Comparison of ENCODE assay signal across 24 mouse cellular contexts in genomic region chr17:50122555-50122954, GRCm38 (mm10).
A peak's percentile ranks its signal among the peaks of the same experiment; 100 is the strongest.
DNase-seq lines count a peak whose midpoint lies in the region; ATAC-seq and TF ChIP-seq lines count a peak whose summit lies in the region.
"Had no signal": no experiment of that assay in that cellular context is flagged by ENCODE, and none has a peak within 500 bp of the region (broad histone marks: within the 10 kb centered on the region; RNA-seq: fewer than 3 reads in every experiment).

No protein-coding gene starts in this region.

- dilution Hi-C loops in CH12.LX (cut with MboI; ENCODE audit: extremely low pct_ligation_motif_present, extremely low pct_unique_long_range_greater_than_20kb, low sequenced_read_pairs) = no loop called here

- H3K36me3 ChIP-seq in heart, embryonic 12.5 days = no peaks in the 10 kb centered on the region
- H3K36me3 ChIP-seq in heart, postnatal 0 days (replicated peaks; ENCODE audit: control insufficient read depth, insufficient read depth, low read length) = no peaks in the 10 kb centered on the region
- H3K36me3 ChIP-seq in heart, embryonic 11.5 days (ENCODE audit: control insufficient read depth, insufficient read depth, low read length) = no peaks in the 10 kb centered on the region
- H3K36me3 ChIP-seq in CH12.LX (replicated peaks in 1 of 2; ENCODE audit: control insufficient read depth in 1 of 2, insufficient read depth in 1 of 2, low read length in 1 of 2) = peaks cover 76 to 96% of the 10 kb centered on the region in 2 experiments
- no peaks in the 10 kb centered on the region; the same call in 1 of the 2 replicates for H3K36me3 ChIP-seq in splenic B cell, adult 2 months (ENCODE audit: control insufficient read depth, insufficient read depth, low read length, poor library complexity, severe bottlenecking)
- H3K36me3 ChIP-seq: embryonic facial prominence, embryonic 10.5 days; embryonic facial prominence, embryonic 12.5 days; forebrain, embryonic 15.5 days; G1E had no signal

- in situ Hi-C loops in CH12.LX (cut with MboI; ENCODE audit: low pct_ligation_motif_present, low pct_unique_long_range_greater_than_20kb, low sequenced_read_pairs) = no loop called here

- no peaks in the 10 kb centered on the region for H3K9me3 ChIP-seq in heart, embryonic 12.5 days (replicated peaks)
- no peaks in the 10 kb centered on the region for H3K9me3 ChIP-seq in heart, postnatal 0 days (replicated peaks; ENCODE audit: control insufficient read depth, low read length)
- H3K9me3 ChIP-seq in heart, embryonic 11.5 days (replicated peaks; ENCODE audit: control insufficient read depth, low read length) = no peaks in the 10 kb centered on the region
- peaks cover 3% of the 10 kb centered on the region for H3K9me3 ChIP-seq in CH12.LX (replicated peaks; ENCODE audit: low read length)
- H3K9me3 ChIP-seq: embryonic facial prominence, embryonic 10.5 days; embryonic facial prominence, embryonic 12.5 days; forebrain, embryonic 13.5 days; forebrain, embryonic 15.5 days had no signal

- WGBS in heart, embryonic 12.5 days = 58% methylated on average over 8 of the region's 8 CpGs
- WGBS in heart, postnatal 0 days = 61% methylated on average over 8 of the region's 8 CpGs
- 62% methylated on average over 8 of the region's 8 CpGs for WGBS in heart, embryonic 11.5 days (ENCODE audit: insufficient replicate concordance)

- H3K27ac ChIP-seq in heart, embryonic 12.5 days (ENCODE audit: poor library complexity, severe bottlenecking) = no peak overlapping the region
- 0 out of 2 replicates have a peak overlapping the region, but pooled peaks have one; percentile 6 for H3K27ac ChIP-seq in heart, postnatal 0 days (ENCODE audit: low read depth)
- no peak overlapping the region for H3K27ac ChIP-seq in heart, embryonic 11.5 days (ENCODE audit: low read depth, low read length)
- H3K27ac ChIP-seq in CH12.LX (ENCODE audit: insufficient read depth, low read depth) = no peak overlapping the region
- H3K27ac ChIP-seq: embryonic facial prominence, embryonic 10.5 days; embryonic facial prominence, embryonic 12.5 days; forebrain, embryonic 13.5 days; forebrain, embryonic 15.5 days had no signal

- H3K4me1 ChIP-seq in heart, embryonic 12.5 days (replicated peaks) = peaks cover 30% of the 10 kb centered on the region
- peaks cover 53% of the 10 kb centered on the region for H3K4me1 ChIP-seq in heart, postnatal 0 days (ENCODE audit: control insufficient read depth, insufficient read depth)
- H3K4me1 ChIP-seq in heart, embryonic 11.5 days (ENCODE audit: control insufficient read depth, insufficient read depth, low read length) = peaks cover 20% of the 10 kb centered on the region
- peaks cover 7 to 78% of the 10 kb centered on the region in 2 experiments for H3K4me1 ChIP-seq in CH12.LX (ENCODE audit: control insufficient read depth in 1 of 2, insufficient read depth in 2 of 2)
- H3K4me1 ChIP-seq: forebrain, embryonic 13.5 days; forebrain, embryonic 15.5 days had no signal

- no peak for TF ChIP-seq POLR2A in CH12.LX (IDR thresholded peaks at IDR 0.05; ENCODE audit: low read depth, low read length)

- no peak overlapping the region for H3K4me2 ChIP-seq in heart, embryonic 12.5 days
- no peak overlapping the region for H3K4me2 ChIP-seq in heart, postnatal 0 days (ENCODE audit: low read depth, low read length)
- H3K4me2 ChIP-seq in heart, embryonic 11.5 days = no peak overlapping the region
- H3K4me2 ChIP-seq in CH12.LX (ENCODE audit: insufficient read depth, low read depth, poor library complexity, severe bottlenecking) = no peak overlapping the region
- H3K4me2 ChIP-seq: embryonic facial prominence, embryonic 12.5 days; forebrain, embryonic 13.5 days; forebrain, embryonic 15.5 days had no signal

- H3K4me3 ChIP-seq in heart, embryonic 12.5 days = no peak overlapping the region
- H3K4me3 ChIP-seq in heart, postnatal 0 days (ENCODE audit: low read depth, low read length) = no peak overlapping the region
- H3K4me3 ChIP-seq in heart, embryonic 11.5 days (ENCODE audit: low read depth, low read length) = no peak overlapping the region
- H3K4me3 ChIP-seq in CH12.LX (replicated peaks in 1 of 3; ENCODE audit: low read depth in 2 of 3, low read length in 2 of 3, poor library complexity in 1 of 3) = no peak overlapping the region
- H3K4me3 ChIP-seq: embryonic facial prominence, embryonic 10.5 days; embryonic facial prominence, embryonic 12.5 days; forebrain, embryonic 13.5 days; forebrain, embryonic 15.5 days had no signal

- TF ChIP-seq CTCF in heart, postnatal 0 days (IDR thresholded peaks at IDR 0.05; ENCODE audit: low read depth) = no peak
- no peak for TF ChIP-seq CTCF in CH12.LX (conservative IDR thresholded peaks at IDR 0.05 in 1 of 2, IDR thresholded peaks at IDR 0.05 in 1 of 2; ENCODE audit: low read depth in 2 of 2, low read length in 2 of 2)

- ATAC-seq in heart, embryonic 12.5 days (ENCODE audit: insufficient number of reproducible peaks, low FRiP score) = no peak
- ATAC-seq in heart, postnatal 0 days (ENCODE audit: insufficient read depth, low read depth) = no peak
- ATAC-seq in heart, embryonic 11.5 days (replicated peaks; ENCODE audit: insufficient number of reproducible peaks, low FRiP score, low TSS enrichment) = no peak
- ATAC-seq: activated CD4-positive, CD25-positive, alpha-beta regulatory T cell, adult 4 months; forebrain, embryonic 13.5 days; forebrain, embryonic 15.5 days; forebrain, postnatal 0 days; Patski had no signal

- TF ChIP-seq RAD21 in CH12.LX (IDR thresholded peaks at IDR 0.05; ENCODE audit: low read depth, low read length) = no peak

- TF ChIP-seq EP300 in heart, postnatal 0 days (IDR thresholded peaks at IDR 0.05; ENCODE audit: low read depth) = no peak
- TF ChIP-seq EP300 in CH12.LX (IDR thresholded peaks at IDR 0.05; ENCODE audit: low read length) = 0 out of 2 replicates have a peak, but pooled peaks have one; percentile 29

- peak; percentile 88 for DNase-seq in heart, adult 11 months
- no peak for DNase-seq in heart, postnatal 0 days (ENCODE audit: low spot score)
- DNase-seq in CH12.LX (ENCODE audit: extremely low read depth) = no peak
- DNase-seq in splenic B cell, adult 2 months (ENCODE audit: low read depth, low spot score) = peak; percentile 20
- no peak for DNase-seq in cerebellum, postnatal 4 days (ENCODE audit: low spot score in 2 of 2)
- DNase-seq: adrenal gland, adult 8-10 months; adrenal gland, postnatal 14 days; adrenal gland, postnatal 36 days; cerebellum, adult 11 months; cerebellum, adult 18-20 months; cerebellum, adult 8-10 months; cerebellum, adult 9-11 months; cerebellum, postnatal 14 days; cerebellum, postnatal 36 days; forebrain, postnatal 0 days had no signal

- peaks cover 94% of the 10 kb centered on the region for H3K79me2 ChIP-seq in CH12.LX (replicated peaks; ENCODE audit: control insufficient read depth, extremely low read depth, insufficient read depth, poor library complexity, severe bottlenecking)

- H3K27me3 ChIP-seq in heart, embryonic 12.5 days (replicated peaks) = no peaks in the 10 kb centered on the region
- H3K27me3 ChIP-seq in heart, postnatal 0 days (ENCODE audit: control insufficient read depth, insufficient read depth, low read length) = no peaks in the 10 kb centered on the region
- no peaks in the 10 kb centered on the region for H3K27me3 ChIP-seq in heart, embryonic 11.5 days (ENCODE audit: control insufficient read depth, insufficient read depth, low read length)
- no peaks in the 10 kb centered on the region for H3K27me3 ChIP-seq in CH12.LX (replicated peaks)
- no peaks in the 10 kb centered on the region for H3K27me3 ChIP-seq in splenic B cell, adult 2 months (ENCODE audit: control insufficient read depth, insufficient read depth, low read length, poor library complexity, severe bottlenecking)
- H3K27me3 ChIP-seq: embryonic facial prominence, embryonic 12.5 days; forebrain, embryonic 13.5 days; forebrain, embryonic 15.5 days; Patski had no signal

- H3K9ac ChIP-seq in heart, embryonic 12.5 days = no peak overlapping the region
- H3K9ac ChIP-seq in heart, postnatal 0 days (replicated peaks; ENCODE audit: low read depth, low read length) = no peak overlapping the region
- no peak overlapping the region for H3K9ac ChIP-seq in heart, embryonic 11.5 days (ENCODE audit: low read depth, low read length)
- no peak overlapping the region for H3K9ac ChIP-seq in CH12.LX (ENCODE audit: insufficient read depth, low read depth)
- H3K9ac ChIP-seq: embryonic facial prominence, embryonic 12.5 days; forebrain, embryonic 13.5 days; forebrain, embryonic 15.5 days; forebrain, postnatal 0 days had no signal

TF ChIP-seq in CH12.LX, 34 proteins besides CTCF, POLR2A, EP300 and RAD21:
- TF ChIP-seq ZKSCAN1 (IDR thresholded peaks at IDR 0.05; ENCODE audit: borderline replicate concordance, low read depth, low read length) = peak; percentile 35; the same call in 1 of the 2 replicates
- no peak for TF ChIP-seq BHLHE40 (IDR thresholded peaks at IDR 0.05; ENCODE audit: low read depth, low read length)

Comparison
In these comparisons a context has a peak if more than half of its experiments do, and no peak if none do; other contexts are left out.
1. DNase-seq: peak in heart, adult 11 months (single experiment) and splenic B cell, adult 2 months (single experiment); none in heart, postnatal 0 days (single experiment), CH12.LX (single experiment) and cerebellum, postnatal 4 days (0 of 2).